Mouse (Mus musculus) kidney, embryonic 16.5 days (tissue): ENCODE data around the gene Ccnd2. TPM values are rescaled to one million over a fixed set of nuclear protein-coding genes. Genes with fewer than 3 reads are reported as not detected.

Experiments
- ATAC-seq: fragments of 200-750 bp; cut with Nextera tagmentation; 2 replicates; pipeline ENCODE4 v1.8.0; 2017; ENCODE audit warnings: moderate TSS enrichment; ENCODE audit not compliant: low FRiP score, low TSS enrichment
- H3K27ac ChIP-seq: fragments of 300-500 bp; sonication (generic); 2 replicates; pipeline ENCODE4 v1.5.1; 2014; ENCODE audit warnings: low read length
- H3K27me3 ChIP-seq: fragments of 300-500 bp; sonication (generic); 2 replicates; pipeline ENCODE4 v1.6.1; 2014; ENCODE audit warnings: low read length, control low read depth, mixed read lengths; ENCODE audit not compliant: insufficient read depth
- H3K36me3 ChIP-seq: fragments of 300-500 bp; sonication (generic); 2 replicates; pipeline ENCODE4 v1.6.1; 2014; ENCODE audit warnings: low read length, control low read depth, mixed read lengths; ENCODE audit not compliant: insufficient read depth
- H3K4me1 ChIP-seq: fragments of 300-500 bp; sonication (generic); 2 replicates; pipeline ENCODE4 v1.6.1; 2014; ENCODE audit warnings: low read length, control low read depth, mixed read lengths; ENCODE audit not compliant: insufficient read depth
- H3K4me2 ChIP-seq: fragments of 300-500 bp; sonication (generic); replicated peaks from 2 replicates; pipeline ENCODE4 v1.6.1; 2014; ENCODE audit warnings: low read depth, low read length
- H3K4me3 ChIP-seq: fragments of 300-500 bp; sonication (generic); 2 replicates; pipeline ENCODE4 v1.5.1; 2014; ENCODE audit warnings: mild to moderate bottlenecking, low read length
- H3K9ac ChIP-seq: fragments of 300-500 bp; sonication (generic); replicated peaks from 2 replicates; pipeline ENCODE4 v1.6.1; 2014; ENCODE audit warnings: low read length
- H3K9me3 ChIP-seq: fragments of 300-500 bp; sonication (generic); 2 replicates; pipeline ENCODE4 v1.6.1; 2016; ENCODE audit warnings: low read length, control low read depth
- WGBS: fragments of 180-500 bp; shearing (Covaris S2); extraction: QIAGEN DNeasy Blood & Tissue Kit; methylation state at CpG from one replicate; pipeline ENCODE4 v1.1.7; 2014; 5-methylcytosine and 5-hydroxymethylcytosine counted together
- polyA plus RNA-seq: library from polyadenylated mRNA; unstranded; fragments of >200 nt; fragmentation: Nextera tagmentation; extraction: Ambion mirVana; gene quantifications from 2 replicates; pipeline ENCODE4 v1.2.1, GENCODE M21; 2015

Ccnd2 gene
- polyA plus RNA-seq, 1 experiment from 2014 or later, result 600 TPM

DNA sequence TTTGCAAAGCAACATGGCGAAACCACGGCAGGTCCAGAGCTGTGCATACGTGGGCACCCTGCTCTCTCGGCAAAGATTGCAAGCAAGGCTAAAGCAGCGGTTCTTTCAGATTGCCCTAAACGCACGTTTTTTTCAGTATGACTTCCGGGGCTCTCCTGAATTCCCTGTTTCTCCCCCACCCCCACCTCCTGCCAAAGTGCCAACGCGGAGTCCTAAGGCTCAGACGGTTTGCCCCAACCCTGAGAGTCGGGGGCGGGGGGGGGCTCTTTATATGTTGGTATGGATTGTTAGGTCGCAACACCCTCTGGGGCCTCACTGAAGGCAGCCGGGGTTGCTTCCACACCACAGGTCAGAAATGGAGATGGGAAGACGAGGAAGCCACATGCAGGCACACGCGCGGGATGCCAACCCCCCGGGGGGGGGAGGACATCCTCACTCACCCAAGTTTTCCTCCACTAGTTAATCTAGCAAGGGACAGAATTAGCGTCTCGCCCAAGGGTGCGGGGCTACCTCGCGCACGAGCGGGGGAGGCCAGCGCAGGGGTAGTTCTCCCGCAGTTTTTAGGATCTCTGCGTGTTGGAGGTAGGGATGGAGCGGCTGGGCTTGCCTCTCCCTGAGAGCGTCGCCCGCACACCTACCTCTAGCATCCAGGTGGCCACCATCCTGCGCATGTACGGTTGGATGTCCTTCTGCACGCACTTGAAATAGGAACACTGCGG is 1.9 kb downstream of the Ccnd2 start:
- Histone ChIP-seq H3K4me1 (peaks cover 30% of the 10 kb centered on the region), H3K27me3 (no peaks in the 10 kb centered on the region), H3K4me2 (peak overlapping the region; percentile 79), H3K27ac (peak overlapping the region; percentile 67), H3K9me3 (no peaks in the 10 kb centered on the region), H3K9ac (peak overlapping the region; percentile 89), H3K4me3 (peak overlapping the region; percentile 78), H3K36me3 (peaks cover 7% of the 10 kb centered on the region; the same call in 1 of the 2 replicates)
- WGBS, result 0% methylated on average over 36 of the region's 38 CpGs
- no peak for ATAC-seq

DNA sequence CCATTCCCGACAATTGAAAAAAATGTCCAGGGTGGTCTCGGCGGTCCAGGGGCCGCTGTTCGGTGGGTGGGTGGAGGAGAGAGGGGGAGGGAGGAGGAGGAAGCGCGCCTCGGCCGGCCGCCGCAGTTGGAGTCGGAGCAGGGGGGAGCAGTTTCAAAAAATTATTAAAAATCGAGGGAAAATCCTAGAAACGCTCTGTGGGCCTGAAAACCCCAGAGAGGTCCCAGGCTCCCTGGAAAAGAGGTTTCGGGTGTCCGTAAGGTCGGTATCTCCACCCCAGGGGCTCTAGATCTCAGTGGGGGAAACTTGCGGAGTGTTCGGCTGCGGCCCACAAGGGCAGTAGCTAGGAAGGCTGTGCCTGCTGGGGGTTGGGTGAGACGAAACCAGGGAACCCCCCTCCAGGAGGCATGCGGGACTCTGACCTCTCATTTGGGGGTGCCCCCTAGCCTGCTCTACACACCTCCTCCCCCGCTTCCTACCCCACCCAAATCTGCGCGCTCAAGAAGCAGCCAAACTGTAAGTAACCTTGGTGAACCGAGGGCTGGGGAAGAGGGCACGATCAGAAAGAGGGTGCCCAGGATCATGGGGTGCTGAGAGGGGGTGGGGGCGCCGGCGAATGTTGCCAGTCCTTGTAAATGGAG is 2.6 kb downstream of the Ccnd2 start:
- H3K27ac ChIP-seq, result peak overlapping the region; percentile 67
- no peaks in the 10 kb centered on the region for H3K27me3 ChIP-seq
- WGBS, result under 1% methylated on average over 30 of the region's 30 CpGs
- peaks cover 13% of the 10 kb centered on the region for H3K36me3 ChIP-seq
- no peaks in the 10 kb centered on the region for H3K9me3 ChIP-seq
- peaks cover 29% of the 10 kb centered on the region for H3K4me1 ChIP-seq
- peak overlapping the region; percentile 79 for H3K4me2 ChIP-seq
- ATAC-seq, result no peak
- peak overlapping the region; percentile 89 for H3K9ac ChIP-seq
- H3K4me3 ChIP-seq, result peak overlapping the region; percentile 78

DNA sequence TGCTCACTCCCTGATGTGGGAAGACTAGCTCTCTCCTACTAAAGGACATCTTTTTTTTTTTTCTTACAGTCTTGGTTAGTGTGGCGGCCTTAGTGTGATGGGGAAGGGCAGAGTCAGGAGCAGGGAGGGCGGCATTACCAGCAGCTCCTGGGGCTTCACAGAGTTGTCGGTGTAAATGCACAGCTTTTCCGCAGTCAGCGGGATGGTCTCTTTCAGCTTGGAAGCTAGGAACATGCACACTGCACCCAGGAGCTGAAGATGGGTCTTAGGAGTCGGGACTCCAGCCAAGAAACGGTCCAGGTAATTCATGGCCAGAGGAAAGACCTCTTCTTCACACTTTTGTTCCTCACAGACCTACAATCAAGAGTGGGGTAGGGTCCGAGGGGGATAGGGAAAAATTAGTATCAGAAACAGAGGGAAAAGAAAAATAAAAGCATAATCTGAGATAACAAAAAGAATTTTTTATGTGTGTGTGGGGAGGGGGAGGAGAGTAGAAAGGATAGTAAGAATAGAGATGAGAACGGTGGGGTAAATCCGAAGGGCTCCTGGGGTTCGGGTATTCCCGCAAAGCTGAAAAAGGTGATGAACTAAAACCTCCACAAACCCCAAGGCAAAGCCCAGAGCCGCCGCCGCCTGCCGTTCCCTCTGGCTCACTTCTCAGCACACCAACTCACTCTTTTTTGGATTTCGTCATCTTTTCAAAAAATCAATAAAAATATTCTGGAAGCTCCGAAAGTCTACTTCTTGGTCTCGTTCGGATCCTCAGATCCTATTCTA is 3.3 kb downstream of the Ccnd2 start:
- H3K9ac ChIP-seq, result peak overlapping the region; percentile 89
- H3K27me3 ChIP-seq, result no peaks in the 10 kb centered on the region
- ATAC-seq, result no peak
- H3K9me3 ChIP-seq, result no peaks in the 10 kb centered on the region
- H3K4me2 ChIP-seq, result peak overlapping the region; percentile 79
- peak overlapping the region; percentile 78 for H3K4me3 ChIP-seq
- peaks cover 23% of the 10 kb centered on the region for H3K4me1 ChIP-seq
- H3K27ac ChIP-seq, result no peak overlapping the region; the same call in 1 of the 2 replicates
- 8% methylated on average over 20 of the region's 20 CpGs for WGBS
- peaks cover 16% of the 10 kb centered on the region for H3K36me3 ChIP-seq

DNA sequence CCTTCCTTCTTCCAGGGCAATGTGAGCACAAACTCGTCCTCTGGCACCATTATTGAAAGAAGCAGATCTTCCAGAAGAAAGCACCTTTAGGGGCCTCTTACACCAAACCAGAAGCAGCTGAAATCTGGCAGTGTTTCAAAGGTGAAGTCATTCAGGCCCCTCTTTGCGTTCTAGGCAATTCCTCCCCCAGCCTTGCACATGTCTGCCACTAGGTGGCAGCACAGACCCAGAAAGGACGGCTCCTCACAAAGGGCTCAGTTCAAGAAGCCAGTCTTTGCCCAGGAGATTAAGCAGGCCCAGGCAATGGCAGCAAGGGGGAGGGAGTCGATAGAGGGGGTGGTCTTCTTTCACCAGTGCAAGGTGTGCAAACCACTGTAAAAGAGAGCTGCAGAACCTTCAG is 4.3 kb downstream of the Ccnd2 start:
- Histone ChIP-seq H3K36me3 (peaks cover 19% of the 10 kb centered on the region), H3K9ac (no peak overlapping the region), H3K4me1 (peaks cover 12% of the 10 kb centered on the region), H3K9me3 (no peaks in the 10 kb centered on the region), H3K27ac (no peak overlapping the region), H3K4me3 (peak overlapping the region; percentile 78), H3K4me2 (peak overlapping the region; percentile 79), H3K27me3 (no peaks in the 10 kb centered on the region)
- WGBS, result under 1% methylated on average over 4 of the region's 4 CpGs
- ATAC-seq, result no peak

DNA sequence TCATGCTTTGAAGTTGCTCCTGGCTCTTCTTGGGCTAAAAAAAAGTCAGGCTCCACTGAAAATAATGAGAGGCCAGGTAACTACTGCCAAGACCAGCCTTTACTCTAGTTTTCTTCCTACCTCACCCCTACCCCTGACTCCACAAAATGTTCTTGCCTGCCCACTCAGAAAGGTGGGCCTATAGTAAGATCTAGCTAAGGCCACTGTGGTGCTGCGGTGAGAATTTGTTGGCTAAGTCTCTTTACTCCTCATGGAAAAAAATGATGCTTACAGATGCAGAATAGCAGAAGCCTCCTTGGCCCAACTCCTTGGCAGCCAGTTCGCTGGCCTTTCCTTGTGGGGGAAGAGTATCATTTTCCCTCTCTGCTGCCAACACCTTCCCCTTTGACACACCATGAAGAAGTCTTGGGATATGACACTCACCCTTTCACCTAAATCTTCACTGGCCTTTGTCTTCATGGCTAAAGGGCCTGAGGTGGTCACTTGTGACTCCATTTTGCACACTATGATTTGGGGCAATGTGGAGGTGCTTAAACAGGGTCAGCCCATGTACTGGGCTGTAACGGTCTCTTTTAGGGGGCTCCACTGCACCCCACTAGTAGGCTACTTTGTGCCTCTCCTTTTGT is 5.6 kb downstream of the Ccnd2 start:
- Histone ChIP-seq H3K27ac (no peak overlapping the region), H3K9ac (no peak overlapping the region), H3K4me1 (peaks cover 4% of the 10 kb centered on the region), H3K4me3 (no peak overlapping the region), H3K4me2 (no peak overlapping the region), H3K36me3 (peaks cover 22% of the 10 kb centered on the region), H3K27me3 (no peaks in the 10 kb centered on the region), H3K9me3 (no peaks in the 10 kb centered on the region)
- 88% methylated on average over 3 of the region's 3 CpGs for WGBS
- no peak for ATAC-seq

DNA sequence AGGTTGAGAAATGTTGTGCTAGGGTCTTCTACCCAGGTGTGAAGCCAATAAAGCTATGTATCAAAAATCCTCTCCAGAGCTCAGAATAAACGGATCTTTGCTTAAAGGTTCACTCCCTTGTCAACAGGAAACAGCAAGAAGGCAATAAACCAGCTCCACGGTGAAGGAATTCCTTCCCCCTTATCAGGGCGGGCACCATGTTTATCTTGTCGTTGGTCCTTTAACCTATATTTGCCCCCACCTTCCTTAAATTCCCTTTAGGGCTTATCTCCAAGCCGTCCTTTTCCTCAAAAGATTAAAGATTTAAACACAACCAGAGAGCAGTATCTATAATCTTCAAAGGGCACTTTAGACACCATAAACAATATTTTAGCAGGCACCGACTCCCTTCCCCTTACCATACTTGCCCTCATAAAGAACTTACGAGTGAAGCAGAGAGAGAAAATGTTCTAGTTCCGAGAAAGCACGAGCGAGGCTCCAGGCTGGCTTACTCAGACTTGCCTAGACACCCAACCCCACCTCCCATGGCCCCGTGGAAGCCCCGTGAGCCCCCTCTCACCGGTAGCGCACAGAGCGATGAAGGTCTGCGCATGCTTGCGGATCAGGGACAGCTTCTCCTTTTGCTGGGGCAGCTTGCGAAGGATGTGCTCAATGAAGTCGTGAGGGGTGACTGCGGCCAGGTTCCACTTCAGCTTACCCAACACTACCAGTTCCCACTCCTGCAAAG is 6.4 kb downstream of the Ccnd2 start:
- H3K9ac ChIP-seq, result no peak overlapping the region
- H3K9me3 ChIP-seq, result no peaks in the 10 kb centered on the region
- no peaks in the 10 kb centered on the region for H3K27me3 ChIP-seq
- no peak overlapping the region for H3K4me2 ChIP-seq
- 58% methylated on average over 20 of the region's 20 CpGs for WGBS
- H3K27ac ChIP-seq, result no peak overlapping the region
- no peaks in the 10 kb centered on the region; the same call in 1 of the 2 replicates for H3K4me1 ChIP-seq
- no peak for ATAC-seq
- H3K36me3 ChIP-seq, result peaks cover 28% of the 10 kb centered on the region
- H3K4me3 ChIP-seq, result no peak overlapping the region

DNA sequence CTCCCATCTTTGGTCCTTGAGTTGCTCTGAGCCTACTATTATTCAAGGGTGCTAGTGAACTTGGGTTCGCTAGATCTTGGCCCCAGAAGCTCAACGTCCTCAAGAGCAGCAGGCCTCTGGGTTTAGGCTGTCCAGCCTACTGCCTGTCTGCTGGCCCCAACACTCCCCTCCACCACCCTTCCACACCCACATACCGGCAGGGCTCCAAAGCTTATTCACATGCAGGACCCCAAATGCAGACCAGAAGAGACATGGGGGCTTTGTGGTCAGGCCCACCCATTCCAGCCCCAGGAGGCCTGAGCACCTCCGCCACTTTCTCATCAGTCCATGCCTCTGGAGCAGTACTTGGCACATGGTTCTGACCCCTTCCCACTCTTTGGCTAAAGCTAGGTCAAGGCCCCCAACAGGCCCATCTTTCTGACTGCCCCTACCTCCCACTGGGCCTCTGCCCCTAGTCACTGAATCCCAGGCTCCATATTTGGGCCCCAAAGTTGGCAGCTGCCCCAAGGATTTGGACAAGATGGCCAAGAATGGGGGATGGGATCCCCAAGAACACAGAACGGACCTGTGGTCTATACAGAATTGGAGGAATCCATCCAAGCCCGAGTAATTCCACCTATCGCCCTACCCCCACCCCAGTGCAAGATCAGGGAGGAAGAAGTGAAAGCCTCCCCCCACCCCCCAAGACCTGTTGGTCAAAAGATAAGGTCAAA is 8.3 kb downstream of the Ccnd2 start:
- no peaks in the 10 kb centered on the region for H3K9me3 ChIP-seq
- WGBS, result 82% methylated on average over 7 of the region's 7 CpGs
- H3K4me1 ChIP-seq, result no peaks in the 10 kb centered on the region; the same call in 1 of the 2 replicates
- no peak overlapping the region for H3K4me2 ChIP-seq
- H3K36me3 ChIP-seq, result peaks cover 35% of the 10 kb centered on the region
- no peak overlapping the region for H3K27ac ChIP-seq
- no peak for ATAC-seq
- H3K27me3 ChIP-seq, result no peaks in the 10 kb centered on the region
- H3K4me3 ChIP-seq, result no peak overlapping the region
- H3K9ac ChIP-seq, result no peak overlapping the region

DNA sequence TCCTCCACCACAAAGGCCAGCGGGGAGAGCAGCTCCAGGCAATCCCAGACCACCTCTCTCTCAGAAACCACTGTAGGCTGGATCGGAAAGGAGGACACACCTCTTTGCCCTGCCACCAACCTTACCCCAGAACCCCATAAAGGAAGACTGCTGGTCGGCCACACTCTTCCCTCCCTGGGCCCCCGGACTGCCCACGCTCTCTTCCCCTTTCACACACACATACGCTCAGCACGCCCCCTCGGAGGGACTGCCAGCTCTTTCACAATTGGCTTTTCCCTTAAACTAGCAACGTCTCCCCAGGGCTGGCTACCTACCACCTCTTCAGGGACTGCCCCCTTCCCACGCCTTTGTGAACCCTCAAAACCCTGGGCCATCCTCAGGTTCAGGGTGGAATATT is 8.9 kb downstream of the Ccnd2 start:
- H3K4me2 ChIP-seq, result no peak overlapping the region
- peaks cover 41% of the 10 kb centered on the region for H3K36me3 ChIP-seq
- no peak overlapping the region for H3K27ac ChIP-seq
- no peak overlapping the region for H3K4me3 ChIP-seq
- H3K9ac ChIP-seq, result no peak overlapping the region
- 74% methylated on average over 10 of the region's 10 CpGs for WGBS
- H3K9me3 ChIP-seq, result no peaks in the 10 kb centered on the region
- ATAC-seq, result no peak
- H3K27me3 ChIP-seq, result no peaks in the 10 kb centered on the region
- no peaks in the 10 kb centered on the region; the same call in 1 of the 2 replicates for H3K4me1 ChIP-seq
